Mouse (Mus musculus): ENCODE measurements at regions not wholly inside any gene's neighbourhood (a gene's known extent, or its start where the extent isn't known, plus 50 kb on each side); places are given as distances from the start of the nearest gene placed in this dataset.

GRCm38 (mm10) chr1:194058512-194058911, 559.5 kb upstream of the Plxna2 start:
- no peak for DNase-seq
- intact Hi-C loops (cut with DNase I): no loop called here

GRCm38 (mm10) chr1:194056544-194056943, 561.5 kb upstream of the Plxna2 start:
- DNase-seq: no peak
- intact Hi-C loops (cut with DNase I): no loop called here

DNA sequence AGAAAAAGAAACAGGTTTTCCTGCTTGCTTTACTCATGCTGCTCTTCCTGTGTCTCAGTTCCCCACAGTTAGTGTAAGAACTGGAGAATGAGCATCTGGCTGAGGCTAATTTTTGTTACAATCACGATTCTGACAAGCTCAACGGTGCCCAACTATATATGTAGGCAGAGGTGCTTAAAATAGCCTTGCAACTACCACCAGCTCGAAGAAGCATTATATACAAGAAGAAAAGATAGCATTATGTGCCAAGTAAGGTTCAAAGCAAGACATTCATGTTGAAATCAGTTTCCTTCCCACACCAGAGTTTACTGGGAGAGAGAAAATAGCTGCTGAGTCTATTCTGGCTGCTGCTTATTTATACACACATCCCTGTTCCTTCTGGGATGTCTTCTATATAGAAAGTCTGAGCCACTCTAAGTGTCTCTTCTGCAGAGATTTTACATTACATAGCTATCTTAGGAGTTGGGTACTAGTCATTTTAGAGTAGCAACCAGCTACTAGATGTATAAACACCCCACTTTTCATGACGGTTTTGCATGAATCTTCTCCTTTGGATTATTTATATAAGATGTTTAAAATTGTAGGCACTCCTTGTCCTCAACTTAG, 568.2 kb upstream of the Plxna2 start:
- no peak for DNase-seq
- intact Hi-C loops (cut with DNase I): no loop called here

- no peak for DNase-seq
Observed at GRCm38 (mm10) chr1:194041393-194042352, 576.3 kb upstream of the Plxna2 start.

GRCm38 (mm10) chr1:194038711-194039110, 579.3 kb upstream of the Plxna2 start:
- no peak for DNase-seq
- intact Hi-C loops (cut with DNase I): no loop called here

More at GRCm38 (mm10) chr1:194041393-194042352, 576.3 kb upstream of the Plxna2 start:
- intact Hi-C loops (cut with DNase I): no loop called here

GRCm38 (mm10) chr1:194034199-194034883, 583.7 kb upstream of the Plxna2 start:
- intact Hi-C loops (cut with DNase I): no loop called here
- DNase-seq: no peak

DNA sequence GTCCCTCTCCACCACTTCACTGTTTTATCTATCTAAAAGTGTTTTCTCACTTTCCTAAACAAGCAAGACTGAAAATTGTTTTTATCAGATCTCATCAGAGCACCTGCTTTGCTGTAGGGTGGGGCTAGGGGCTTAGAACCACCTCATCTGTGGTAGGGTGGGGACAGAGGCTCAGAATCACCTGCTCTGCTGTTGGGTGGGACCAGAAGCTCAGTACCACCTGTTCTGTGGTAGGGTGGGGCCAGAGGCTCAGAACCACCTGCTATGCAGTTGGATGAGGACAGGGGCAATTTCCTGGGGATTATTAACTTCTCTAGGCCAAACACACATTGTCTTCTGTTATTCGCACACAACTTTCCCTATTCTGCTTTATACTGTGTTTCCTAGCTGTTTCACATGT, 585.4 kb upstream of the Plxna2 start:
- intact Hi-C loops (cut with DNase I): no loop called here
- DNase-seq: no peak

DNA sequence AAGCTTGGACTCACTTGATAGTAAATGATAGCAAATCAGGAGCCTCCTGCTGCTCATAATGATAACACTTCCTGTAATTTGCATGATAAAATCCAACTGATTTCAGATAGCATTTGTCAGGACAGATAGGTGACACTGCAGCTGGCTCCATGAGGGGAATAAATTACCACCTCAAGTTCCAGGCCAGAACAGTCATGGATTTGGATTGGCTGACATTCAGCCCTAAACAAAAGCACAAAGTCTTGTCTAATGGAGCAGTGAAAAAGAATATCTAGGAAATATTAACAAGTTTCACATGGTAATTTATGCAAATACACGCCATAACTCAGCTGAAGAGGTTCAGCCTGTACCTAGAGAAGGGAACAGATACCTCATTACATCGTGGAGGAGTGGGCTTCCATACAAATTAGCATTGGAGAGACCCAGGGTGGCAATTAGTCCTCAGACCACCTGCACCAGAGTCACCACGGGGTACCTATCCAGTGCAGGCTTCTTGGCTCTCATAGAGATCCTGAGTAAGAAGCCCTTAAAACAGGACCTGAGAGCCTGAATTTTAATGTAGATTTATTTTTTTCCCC, 587.3 kb upstream of the Plxna2 start:
- no peak for DNase-seq
- intact Hi-C loops (cut with DNase I): no loop called here

DNA sequence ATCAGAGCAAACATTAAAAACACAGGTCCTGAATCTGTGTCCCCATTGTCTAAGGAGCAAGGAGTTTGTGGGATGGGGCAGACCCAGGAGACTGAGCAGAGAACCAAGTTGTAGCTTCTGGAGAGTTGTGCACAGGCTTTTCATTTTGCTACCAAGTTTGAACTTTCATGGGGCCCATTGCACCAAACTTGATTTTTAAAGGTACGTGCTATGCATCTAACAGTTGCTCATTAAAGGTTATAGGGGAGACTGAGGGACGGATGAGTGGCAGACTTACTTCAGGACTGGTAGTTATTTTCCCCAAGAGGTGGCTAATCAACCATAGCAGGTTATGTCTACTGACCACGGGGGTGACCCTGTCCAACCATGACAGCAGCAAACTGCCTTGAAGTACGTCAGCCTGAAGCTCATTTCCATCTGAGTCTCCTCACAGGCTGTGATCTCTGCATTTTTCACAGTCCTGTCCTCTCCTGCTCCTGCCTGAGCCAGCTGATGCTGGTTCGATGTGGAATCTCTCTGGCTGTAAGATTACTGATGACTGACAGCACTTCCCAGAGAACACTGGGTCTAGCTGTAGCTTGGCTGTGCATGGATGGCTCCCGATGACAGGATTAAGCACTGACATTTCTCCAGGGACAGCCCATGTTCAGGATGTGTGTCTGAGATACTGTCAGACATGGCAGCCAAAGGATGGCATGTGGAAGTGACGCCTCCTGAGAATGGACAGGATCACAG, 590.9 kb upstream of the Plxna2 start:
- intact Hi-C loops (cut with DNase I): no loop called here
- no peak for DNase-seq

DNA sequence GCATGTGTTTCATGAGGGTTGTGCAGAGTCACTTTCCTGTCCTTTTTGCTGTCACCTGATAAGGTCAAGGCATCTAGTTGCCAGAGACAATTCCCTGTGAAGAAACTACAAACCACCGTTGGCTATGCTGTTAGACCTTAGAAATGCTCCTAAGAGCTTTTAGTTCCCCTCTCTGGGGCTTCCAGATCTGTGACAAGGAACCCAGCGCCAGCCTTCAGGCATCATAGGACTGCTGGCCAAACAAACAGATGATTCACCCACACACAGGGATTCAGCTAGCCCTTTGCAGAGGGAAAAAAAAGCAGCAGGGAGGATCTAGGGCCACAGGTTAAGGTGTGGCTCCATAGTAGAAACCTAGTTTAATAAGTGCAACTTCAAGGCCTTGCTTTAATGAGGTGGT, 591.8 kb upstream of the Plxna2 start:
- no peak for DNase-seq
- intact Hi-C loops (cut with DNase I): no loop called here

GRCm38 (mm10) chr1:194019282-194019681, 598.7 kb upstream of the Plxna2 start:
- no peak for DNase-seq
- intact Hi-C loops (cut with DNase I): no loop called here

DNA sequence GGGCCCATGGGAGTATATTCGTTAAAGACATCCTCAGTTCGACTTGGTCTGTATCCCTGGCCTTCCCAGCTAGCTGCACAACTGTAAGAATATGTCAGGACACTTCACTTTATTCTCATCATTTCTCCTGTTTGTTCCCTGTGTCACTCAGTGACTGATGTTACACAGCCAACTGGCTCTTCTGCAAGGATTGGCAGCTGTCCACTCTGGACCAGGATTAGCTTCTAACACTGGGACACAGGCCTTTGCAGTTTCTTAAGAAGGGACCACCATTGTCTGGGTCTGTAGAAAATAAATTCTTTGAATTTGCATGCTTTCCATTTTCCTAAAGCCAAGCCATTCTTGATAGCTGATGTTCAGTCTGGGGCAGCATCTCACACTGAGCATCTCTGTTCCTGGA, 622.1 kb upstream of the Camk1g start:
- intact Hi-C loops (cut with DNase I): no loop called here

GRCm38 (mm10) chr1:193989956-193990675, 620.0 kb upstream of the Camk1g start:
- DNase-seq: no peak
- intact Hi-C loops (cut with DNase I): no loop called here

More for the DNA sequence above, 622.1 kb upstream of the Camk1g start:
- no peak for DNase-seq

DNA sequence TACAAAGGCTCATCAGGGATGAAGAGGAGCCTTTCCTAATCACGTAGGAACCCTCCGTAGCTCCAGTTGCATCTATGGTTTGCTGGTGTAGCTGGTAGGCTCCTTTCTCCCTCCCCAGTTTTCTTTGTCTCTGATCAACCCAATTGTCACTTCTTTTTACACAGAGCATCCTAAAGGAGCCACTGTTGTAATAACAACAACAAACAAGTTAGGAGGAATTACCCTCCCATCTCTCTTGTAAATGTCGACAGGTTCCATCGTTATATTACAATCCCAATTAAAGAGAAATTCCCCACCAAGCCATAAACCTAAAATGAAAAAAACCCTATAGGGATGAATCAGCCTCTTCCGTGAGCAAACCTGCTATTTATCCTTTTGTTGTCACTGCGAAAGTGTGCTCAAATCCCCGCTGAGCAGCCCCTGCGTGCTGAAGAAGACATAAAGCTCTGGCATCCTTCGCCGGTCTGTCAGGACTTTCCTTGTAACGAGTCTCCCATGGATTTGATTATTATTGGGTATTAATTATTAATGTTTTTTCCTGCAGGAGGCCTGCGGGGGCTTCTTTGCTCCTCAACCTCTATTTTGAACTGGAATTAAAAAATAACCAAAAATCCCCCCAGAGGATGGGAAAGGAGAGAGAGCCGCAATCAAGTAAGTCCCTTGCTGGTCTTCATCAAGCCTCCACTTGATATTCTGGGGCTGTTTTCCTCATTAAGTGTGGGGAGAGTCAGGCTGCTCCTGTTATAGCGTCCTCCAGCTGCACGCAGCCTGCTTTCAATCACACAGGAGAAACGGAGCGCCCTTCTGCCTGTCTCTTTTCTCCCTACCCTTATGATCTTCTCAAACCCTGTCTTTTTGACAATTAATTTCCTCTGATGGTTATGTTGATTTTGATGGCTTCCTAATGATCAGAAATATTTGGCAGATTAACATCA, 619.1 kb upstream of the Camk1g start:
- no peak for DNase-seq
- intact Hi-C loops (cut with DNase I): no loop called here

GRCm38 (mm10) chr1:193980571-193980970, 610.5 kb upstream of the Camk1g start:
- DNase-seq: no peak
- intact Hi-C loops (cut with DNase I): no loop called here

GRCm38 (mm10) chr1:193971537-193971936, 601.4 kb upstream of the Camk1g start:
- intact Hi-C loops (cut with DNase I): no loop called here
- no peak for DNase-seq

GRCm38 (mm10) chr1:193969264-193969908, 599.3 kb upstream of the Camk1g start:
- DNase-seq: no peak
- intact Hi-C loops (cut with DNase I): no loop called here
